Mouse (Mus musculus) layer of hippocampus, adult 2 months (tissue): ENCODE measurements around the gene Cald1. TPM values are rescaled to one million over a fixed set of nuclear protein-coding genes. Genes with fewer than 3 reads are reported as not detected.

ENCODE experiments used
- DNase-seq, 2 experiments: peaks; one replicate each; pipeline ENCODE4 v3.0.0; 2022; ENCODE audit warnings: low spot score in 2 of 2
- H3K27ac ChIP-seq: fragments of 200-600 bp; 2 replicates; pipeline ENCODE4 v1.8.1; 2022
- H3K4me3 ChIP-seq: fragments of 200-600 bp; 2 replicates; pipeline ENCODE4 v1.8.1; 2022; ENCODE audit warnings: mild to moderate bottlenecking
- CTCF ChIP-seq: fragments of 200-600 bp; conservative IDR thresholded peaks from 2 replicates; pipeline ENCODE4 v1.8.1; 2022; ENCODE audit warnings: antibody characterized with exemption, mild to moderate bottlenecking, moderate library complexity
- total RNA-seq, 2 experiments: library from RNA; stranded (reverse); gene quantifications; 2 replicates each; pipeline ENCODE4 v1.2.3; 2021

The Cald1 gene
- total RNA-seq, 2 experiments from 2014 or later, result 32.9 to 38.8 TPM

GRCm38 (mm10) chr6:34623290-34623689 lies 25.0 kb downstream of the Cald1 start:
- DNase-seq, result no peak
- H3K4me3 ChIP-seq, result no peak overlapping the region

GRCm38 (mm10) chr6:34624536-34624935 lies 26.2 kb downstream of the Cald1 start:
- Histone ChIP-seq H3K27ac (no peak overlapping the region), H3K4me3 (no peak overlapping the region)
- TF ChIP-seq CTCF, result no peak
- no peak for DNase-seq

More at GRCm38 (mm10) chr6:34623290-34623689, 25.0 kb downstream of the Cald1 start:
- no peak overlapping the region for H3K27ac ChIP-seq
- TF ChIP-seq CTCF, result no peak

- no peak for TF ChIP-seq CTCF
- DNase-seq, result no peak
- no peak overlapping the region for H3K27ac ChIP-seq
- H3K4me3 ChIP-seq, result no peak overlapping the region
These were observed 28.4 kb downstream of the Cald1 start for GRCm38 (mm10) chr6:34626586-34627245.

GRCm38 (mm10) chr6:34628131-34628530 lies 29.8 kb downstream of the Cald1 start:
- no peak for DNase-seq
- H3K27ac ChIP-seq, result no peak overlapping the region
- no peak overlapping the region for H3K4me3 ChIP-seq
- TF ChIP-seq CTCF, result no peak

GRCm38 (mm10) chr6:34633776-34634175 lies 35.5 kb downstream of the Cald1 start:
- TF ChIP-seq CTCF, result no peak
- no peak for DNase-seq

GRCm38 (mm10) chr6:34637588-34638438 lies 39.5 kb downstream of the Cald1 start:
- no peak for TF ChIP-seq CTCF
- Histone ChIP-seq H3K4me3 (no peak overlapping the region), H3K27ac (no peak overlapping the region)
- no peak for DNase-seq

More at GRCm38 (mm10) chr6:34633776-34634175, 35.5 kb downstream of the Cald1 start:
- Histone ChIP-seq H3K27ac (no peak overlapping the region), H3K4me3 (no peak overlapping the region)

GRCm38 (mm10) chr6:34638667-34639066 lies 40.4 kb downstream of the Cald1 start:
- H3K4me3 ChIP-seq, result no peak overlapping the region
- DNase-seq, result no peak
- no peak for TF ChIP-seq CTCF
- H3K27ac ChIP-seq, result no peak overlapping the region

- no peak overlapping the region for H3K27ac ChIP-seq
- no peak for TF ChIP-seq CTCF
- no peak for DNase-seq
- no peak overlapping the region for H3K4me3 ChIP-seq
These were observed 41.9 kb downstream of the Cald1 start for GRCm38 (mm10) chr6:34640226-34640625.

- no peak overlapping the region for H3K4me3 ChIP-seq
- H3K27ac ChIP-seq, result no peak overlapping the region
- DNase-seq, result no peak
- no peak for TF ChIP-seq CTCF
These were observed 42.8 kb downstream of the Cald1 start for GRCm38 (mm10) chr6:34641081-34641480.

- TF ChIP-seq CTCF, result no peak
- no peak overlapping the region for H3K4me3 ChIP-seq
- H3K27ac ChIP-seq, result no peak overlapping the region
- DNase-seq, result no peak
These were observed 43.8 kb downstream of the Cald1 start for GRCm38 (mm10) chr6:34642075-34642547.

- no peak for TF ChIP-seq CTCF
- Histone ChIP-seq H3K27ac (no peak overlapping the region), H3K4me3 (no peak overlapping the region)
- DNase-seq, result no peak
These were observed 49.9 kb downstream of the Cald1 start for GRCm38 (mm10) chr6:34648017-34648787.

- TF ChIP-seq CTCF, result no peak
- no peak for DNase-seq
- H3K4me3 ChIP-seq, result no peak overlapping the region
- H3K27ac ChIP-seq, result no peak overlapping the region
These were observed 53.0 kb downstream of the Cald1 start for GRCm38 (mm10) chr6:34651298-34651697.

GRCm38 (mm10) chr6:34655719-34656118 lies 57.4 kb downstream of the Cald1 start:
- no peak for TF ChIP-seq CTCF

More at GRCm38 (mm10) chr6:34655719-34656118, 57.4 kb downstream of the Cald1 start:
- Histone ChIP-seq H3K4me3 (no peak overlapping the region), H3K27ac (no peak overlapping the region)
- no peak for DNase-seq
